ENCODE assay signal across 14 mouse cellular contexts in the genomic region with DNA sequence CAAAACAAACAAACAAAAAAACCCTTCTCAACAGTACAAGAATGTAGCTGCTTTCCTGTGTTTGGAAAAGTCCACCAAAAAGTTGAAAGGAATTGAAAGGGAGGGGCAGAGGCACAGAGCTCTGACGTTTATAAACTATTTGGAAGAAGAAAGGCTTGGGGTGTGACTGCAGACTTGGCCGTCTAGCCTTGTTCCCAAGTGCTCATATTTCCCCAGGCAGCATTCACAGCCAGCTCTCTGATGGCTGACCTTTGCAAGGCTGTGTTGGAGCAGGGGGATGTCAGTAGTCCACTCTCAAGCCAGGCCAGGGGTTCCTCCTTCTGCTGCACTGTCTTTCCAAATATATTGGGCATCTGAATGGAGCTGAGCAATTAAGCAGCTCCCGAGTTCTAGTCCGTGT.
DNase-seq lines count a peak whose midpoint lies in the region; ATAC-seq and TF ChIP-seq lines count a peak whose summit lies in the region.
"Had no signal": no experiment of that assay in that cellular context is flagged by ENCODE, and none has a peak within 500 bp of the region (broad histone marks: within the 10 kb centered on the region; RNA-seq: fewer than 3 reads in every experiment).

No protein-coding gene starts in this region.

- no peak for TF ChIP-seq CTCF in lung, embryonic 14.5 days (IDR thresholded peaks at IDR 0.05; ENCODE audit: low read depth)

- no peaks in the 10 kb centered on the region for H3K9me3 ChIP-seq in lung, embryonic 14.5 days (ENCODE audit: low read depth, low read length)
- H3K9me3 ChIP-seq: liver, embryonic 15.5 days; midbrain, embryonic 15.5 days had no signal

- no peak overlapping the region for H3K4me2 ChIP-seq in lung, embryonic 14.5 days
- H3K4me2 ChIP-seq: liver, embryonic 15.5 days; midbrain, embryonic 15.5 days had no signal

- H3K4me3 ChIP-seq in lung, embryonic 14.5 days (ENCODE audit: low read depth, low read length): no peak overlapping the region
- H3K4me3 ChIP-seq: liver, embryonic 15.5 days; midbrain, embryonic 15.5 days had no signal

- 44% methylated on average over 4 of the region's 4 CpGs for WGBS in lung, embryonic 14.5 days

- no peaks in the 10 kb centered on the region for H3K36me3 ChIP-seq in lung, embryonic 14.5 days (ENCODE audit: insufficient read depth)
- H3K36me3 ChIP-seq: G1E; liver, embryonic 15.5 days; midbrain, embryonic 15.5 days had no signal

- DNase-seq in adrenal gland, postnatal 14 days: peak; percentile 38
- DNase-seq in adrenal gland, adult 18-20 months (ENCODE audit: low spot score in 2 of 2): no peak
- peak; percentile 18 for DNase-seq in R1 (ENCODE audit: low read depth, low spot score)
- DNase-seq in heart, adult 8-10 months (ENCODE audit: low spot score): peak; percentile 26
- peak; percentile 67 for DNase-seq in lung, embryonic 14.5 days
- DNase-seq in retina, postnatal 1 day: no peak
- DNase-seq in cerebellum, adult 9-10 months: no peak
- DNase-seq in cerebellum, postnatal 4 days (ENCODE audit: low spot score in 2 of 2): no peak
- DNase-seq: cerebellum, adult 11-12 months; thymus, postnatal 4 days had no signal

- ATAC-seq in lung, embryonic 14.5 days (ENCODE audit: insufficient read depth): peak; percentile 69; the same call in 1 of the 2 replicates
- ATAC-seq: intestine, postnatal 0 days; midbrain, embryonic 15.5 days had no signal

- H3K27me3 ChIP-seq in lung, embryonic 14.5 days (ENCODE audit: insufficient read depth, low read length): no peaks in the 10 kb centered on the region
- H3K27me3 ChIP-seq: liver, embryonic 15.5 days; midbrain, embryonic 15.5 days had no signal

- peaks cover 8% of the 10 kb centered on the region; the same call in 1 of the 2 replicates for H3K4me1 ChIP-seq in lung, embryonic 14.5 days (ENCODE audit: insufficient read depth)
- H3K4me1 ChIP-seq: liver, embryonic 15.5 days; midbrain, embryonic 15.5 days had no signal

- no peak overlapping the region for H3K9ac ChIP-seq in lung, embryonic 14.5 days
- H3K9ac ChIP-seq: liver, embryonic 15.5 days; midbrain, embryonic 15.5 days had no signal

- no peak overlapping the region for H3K27ac ChIP-seq in lung, embryonic 14.5 days (ENCODE audit: low read depth)
- H3K27ac ChIP-seq: liver, embryonic 15.5 days; midbrain, embryonic 15.5 days had no signal

Comparison
In these comparisons a context has a peak if more than half of its experiments do, and no peak if none do; other contexts are left out.
1. DNase-seq: peak in adrenal gland, postnatal 14 days (single experiment), R1 (single experiment), heart, adult 8-10 months (single experiment) and lung, embryonic 14.5 days (single experiment); none in adrenal gland, adult 18-20 months (0 of 2), retina, postnatal 1 day (single experiment), cerebellum, adult 9-10 months (single experiment) and cerebellum, postnatal 4 days (0 of 2).